Mouse (Mus musculus) thymus, adult 2 months (tissue): Measurements from ENCODE around the gene Pax8.

Source experiments
- CTCF ChIP-seq: fragments of 200-500 bp; IDR thresholded peaks from 2 replicates; pipeline ENCODE4 v1.5.1; 2012; ENCODE audit warnings: mild to moderate bottlenecking, control low read depth, low read length, moderate library complexity, borderline replicate concordance; ENCODE audit not compliant: control insufficient read depth, poor library complexity, insufficient read depth; ENCODE audit errors: extremely low read depth
- POLR2A ChIP-seq: fragments of 200-500 bp; IDR thresholded peaks from 2 replicates; pipeline ENCODE4 v1.6.1; 2012; ENCODE audit warnings: mild to moderate bottlenecking, low read length, control low read depth, moderate library complexity; ENCODE audit not compliant: control insufficient read depth, poor library complexity, insufficient read depth; ENCODE audit errors: extremely low read depth

DNA sequence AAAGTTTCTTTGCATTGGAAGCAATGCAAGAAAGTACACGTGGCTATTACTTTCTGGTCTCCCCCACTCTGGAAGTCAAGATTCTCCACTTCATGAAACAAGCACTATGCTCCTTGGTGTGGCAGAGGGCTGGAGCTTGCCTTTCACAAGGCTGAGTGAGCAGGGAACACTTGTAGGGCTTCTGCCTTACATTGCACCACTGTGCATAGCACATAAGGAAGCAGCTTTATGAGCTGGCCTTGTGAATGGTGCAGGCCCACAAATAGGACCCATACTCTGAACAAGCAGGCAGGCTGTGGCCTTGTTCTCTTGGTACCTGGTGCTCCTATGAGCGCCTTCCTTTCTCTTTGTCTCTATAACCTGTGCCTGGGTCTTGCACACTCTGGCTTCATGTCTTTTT is 82.1 kb downstream of the Pax8 start:
- TF ChIP-seq CTCF = no peak
- no peak for TF ChIP-seq POLR2A
